Mouse (Mus musculus) right cerebral cortex, adult 18-20 months (tissue): ENCODE data around the gene Pms1.

ENCODE experiments used
- DNase-seq: peaks from one replicate; pipeline ENCODE4 v3.0.0; 2022; ENCODE audit warnings: mixed read lengths

Gene Pms1

DNA sequence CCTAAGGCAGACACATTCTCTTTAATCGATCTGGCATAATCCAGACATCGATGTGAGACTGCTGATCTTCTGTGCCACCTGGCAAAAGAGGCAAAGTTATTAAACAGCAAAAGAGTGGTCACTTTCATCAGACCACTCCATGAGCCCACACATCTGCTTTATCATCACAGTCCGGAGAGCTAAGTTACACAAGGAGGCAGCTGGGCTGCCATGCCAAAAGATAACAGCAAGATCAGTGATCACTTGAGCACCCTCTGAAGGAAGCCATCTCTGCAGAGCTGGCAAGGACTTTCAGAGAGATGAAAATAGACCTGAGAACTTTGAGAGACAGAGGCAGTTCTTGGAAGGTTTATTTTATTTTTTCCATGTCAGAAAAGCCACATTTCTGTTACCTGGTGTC, 102.3 kb downstream of the Pms1 start:
- DNase-seq: no peak

DNA sequence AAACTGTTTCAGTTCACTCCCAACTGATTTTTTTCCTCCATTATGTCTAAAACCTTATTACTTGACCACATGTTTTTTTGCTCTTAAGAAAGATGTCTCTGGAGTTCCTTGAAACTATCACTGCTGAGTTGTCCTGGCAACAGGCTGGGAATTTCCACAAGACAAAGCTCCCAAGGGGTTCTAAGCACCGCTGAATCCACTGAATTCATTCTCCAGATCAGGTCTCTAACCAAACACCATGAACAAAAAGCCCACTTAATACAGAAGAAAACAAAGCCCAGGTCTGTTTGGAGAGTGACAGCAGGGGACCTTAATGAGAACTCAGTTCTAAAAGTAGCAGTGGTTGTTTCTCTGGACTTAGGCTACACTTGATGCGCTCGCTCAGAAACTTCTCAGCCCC, 105.6 kb downstream of the Pms1 start:
- DNase-seq: no peak

DNA sequence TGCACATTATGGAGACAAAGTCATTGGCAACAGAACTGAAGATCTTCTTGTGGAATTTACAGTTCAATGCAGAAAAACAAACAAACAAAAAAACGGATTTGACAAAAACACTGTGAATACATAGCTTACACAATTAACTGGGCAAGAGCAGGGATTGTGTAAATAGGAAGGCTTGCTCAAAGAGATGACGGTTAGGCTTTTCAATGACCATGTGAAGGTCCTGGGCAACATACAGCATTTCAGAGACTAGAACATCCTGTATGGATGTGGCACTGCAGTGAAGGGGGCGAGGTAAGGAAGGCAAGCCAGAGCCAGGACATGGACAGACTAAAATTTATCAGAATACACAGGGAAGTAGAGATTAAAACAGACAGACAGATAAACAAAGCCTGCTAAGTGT, 107.2 kb downstream of the Pms1 start:
- no peak for DNase-seq

- no peak for DNase-seq
These were observed 109.3 kb downstream of the Pms1 start, which contains the start of gene 1700019A02Rik for GRCm38 (mm10) chr1:53187536-53187935. 1700019A02Rik (minus strand) TSS chr1:53187636.

GRCm38 (mm10) chr1:53186301-53186700, 110.5 kb downstream of the Pms1 start:
- no peak for DNase-seq

- no peak for DNase-seq
These were observed 139.1 kb downstream of the Pms1 start for GRCm38 (mm10) chr1:53157715-53158114.
